Mouse (Mus musculus): ENCODE results near the gene Mapk8ip1. TPM values are rescaled to one million over a fixed set of nuclear protein-coding genes. Genes with fewer than 3 reads are reported as not detected.

Gene Mapk8ip1
- polyA plus RNA-seq, 1 experiment from 2014 or later: 28.2 TPM

GRCm38 (mm10) chr2:92392318-92393264, 8.5 kb downstream of the Mapk8ip1 start:
- Histone ChIP-seq H3K36me3 (ENCODE audit: insufficient read depth, low read length) (no peaks in the 10 kb centered on the region), H3K27me3 (ENCODE audit: insufficient read depth, low read length) (no peaks in the 10 kb centered on the region; the same call in 1 of the 2 replicates), H3K9ac (ENCODE audit: low read depth, low read length) (peak overlapping the region; percentile 49), H3K4me2 (ENCODE audit: low read length) (peak overlapping the region; percentile 56), H3K9me3 (replicated peaks; ENCODE audit: low read length) (no peaks in the 10 kb centered on the region), H3K27ac (peak overlapping the region; percentile 73), H3K4me3 (replicated peaks; ENCODE audit: low read depth, low read length) (peak overlapping the region; percentile 24), H3K4me1 (replicated peaks; ENCODE audit: insufficient read depth, low read length) (peaks cover 31% of the 10 kb centered on the region)
- TF ChIP-seq CTCF (IDR thresholded peaks at IDR 0.05; ENCODE audit: low read depth): no peak
- DNase-seq (ENCODE audit: low spot score) (peak; percentile 83), ATAC-seq (replicated peaks; ENCODE audit: low FRiP score, low read depth) (no peak)
- WGBS: 5% methylated on average over 26 of the region's 26 CpGs

DNA sequence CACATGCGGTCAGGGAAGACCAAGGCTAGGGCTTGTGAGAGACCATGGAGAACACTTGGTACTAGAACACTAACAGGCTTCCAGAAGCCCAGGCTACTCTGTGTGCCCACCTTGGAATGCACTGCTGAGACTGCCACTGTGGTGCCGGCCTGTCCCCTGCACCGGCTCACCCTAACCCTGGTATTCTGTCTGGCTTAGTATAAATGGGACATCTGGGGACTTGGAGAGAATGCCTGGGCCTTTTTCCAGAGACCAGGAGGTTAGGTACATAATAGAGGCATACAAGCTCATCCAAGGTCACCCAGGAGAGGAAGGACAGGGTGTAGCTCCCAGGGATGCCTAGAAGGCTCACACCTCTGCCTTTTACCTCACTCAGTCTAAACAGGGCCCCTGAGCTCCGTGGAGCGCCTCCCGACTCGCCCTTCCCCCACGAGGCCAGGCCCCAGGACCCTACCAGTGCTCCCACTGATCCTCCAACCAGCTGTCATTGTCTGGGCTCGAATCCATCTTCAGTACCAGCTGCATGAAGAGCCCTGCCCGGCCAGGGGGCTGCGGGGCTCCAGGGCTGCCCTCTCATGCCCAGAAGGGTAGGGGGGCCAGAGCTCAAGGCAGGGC, 9.3 kb downstream of the Mapk8ip1 start:
- no peak for ATAC-seq (replicated peaks; ENCODE audit: low FRiP score, low read depth)
- H3K4me3 ChIP-seq (replicated peaks; ENCODE audit: low read depth, low read length): peak overlapping the region; percentile 24
- peak overlapping the region; percentile 49 for H3K9ac ChIP-seq (ENCODE audit: low read depth, low read length)
- H3K9me3 ChIP-seq (replicated peaks; ENCODE audit: low read length): no peaks in the 10 kb centered on the region
- H3K27me3 ChIP-seq (ENCODE audit: insufficient read depth, low read length): no peaks in the 10 kb centered on the region; the same call in 1 of the 2 replicates
- 23% methylated on average over 11 of the region's 11 CpGs for WGBS
- H3K27ac ChIP-seq: peak overlapping the region; percentile 73
- no peak for TF ChIP-seq CTCF (IDR thresholded peaks at IDR 0.05; ENCODE audit: low read depth)
- H3K4me2 ChIP-seq (ENCODE audit: low read length): peak overlapping the region; percentile 56
- H3K4me1 ChIP-seq (replicated peaks; ENCODE audit: insufficient read depth, low read length): peaks cover 31% of the 10 kb centered on the region
- DNase-seq (ENCODE audit: low spot score): no peak
- H3K36me3 ChIP-seq (ENCODE audit: insufficient read depth, low read length): 0 out of 2 replicates have a peak, but pooled peaks cover 1% of the 10 kb centered on the region

GRCm38 (mm10) chr2:92391116-92391515, 9.9 kb downstream of the Mapk8ip1 start:
- Histone ChIP-seq H3K27me3 (ENCODE audit: insufficient read depth, low read length) (no peaks in the 10 kb centered on the region; the same call in 1 of the 2 replicates), H3K4me2 (ENCODE audit: low read length) (no peak overlapping the region), H3K9me3 (replicated peaks; ENCODE audit: low read length) (no peaks in the 10 kb centered on the region), H3K36me3 (ENCODE audit: insufficient read depth, low read length) (0 out of 2 replicates have a peak, but pooled peaks cover 7% of the 10 kb centered on the region), H3K4me1 (replicated peaks; ENCODE audit: insufficient read depth, low read length) (peaks cover 31% of the 10 kb centered on the region), H3K4me3 (replicated peaks; ENCODE audit: low read depth, low read length) (no peak overlapping the region), H3K27ac (no peak overlapping the region), H3K9ac (ENCODE audit: low read depth, low read length) (no peak overlapping the region)
- TF ChIP-seq CTCF (IDR thresholded peaks at IDR 0.05; ENCODE audit: low read depth): no peak
- DNase-seq (ENCODE audit: low spot score) (no peak), ATAC-seq (replicated peaks; ENCODE audit: low FRiP score, low read depth) (no peak)
- 87% methylated on average over 8 of the region's 8 CpGs for WGBS

DNA sequence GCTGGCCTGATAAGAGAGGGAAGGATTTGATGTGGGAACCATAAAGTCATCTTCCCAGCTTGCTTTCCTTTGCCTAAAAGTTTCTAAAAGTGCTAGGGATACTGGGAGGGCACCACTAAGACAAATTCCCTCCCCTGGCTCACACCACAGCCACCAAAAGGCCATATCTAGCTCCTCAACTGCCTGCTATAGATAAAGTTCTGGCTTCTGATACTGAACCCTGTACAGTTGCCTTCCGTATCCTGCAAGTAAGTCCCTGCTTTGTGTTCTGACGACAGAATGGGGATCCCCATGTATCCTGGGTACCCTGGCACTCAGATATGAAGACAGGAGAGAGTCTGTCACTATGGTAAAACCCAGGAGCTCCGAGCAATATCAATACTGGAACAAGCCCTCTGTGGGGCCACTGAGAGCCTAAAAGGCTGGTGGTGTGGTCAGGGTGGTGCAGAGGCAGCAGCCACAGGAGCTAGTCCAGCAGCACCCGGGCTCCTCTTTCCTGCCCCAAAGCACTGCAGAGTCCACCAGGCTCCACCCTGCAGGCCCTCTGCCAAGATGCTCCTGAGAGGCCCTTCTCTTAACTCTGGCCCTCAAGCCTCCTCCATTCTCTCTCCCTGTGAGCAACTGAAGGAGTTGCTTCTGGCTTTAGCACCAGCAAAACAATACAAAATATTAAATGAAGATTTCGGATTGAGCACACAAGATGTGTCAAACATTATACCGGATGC, 10.7 kb downstream of the Mapk8ip1 start:
- Histone ChIP-seq H3K27me3 (ENCODE audit: insufficient read depth, low read length) (no peaks in the 10 kb centered on the region; the same call in 1 of the 2 replicates), H3K4me2 (ENCODE audit: low read length) (no peak overlapping the region), H3K9me3 (replicated peaks; ENCODE audit: low read length) (no peaks in the 10 kb centered on the region), H3K9ac (ENCODE audit: low read depth, low read length) (no peak overlapping the region), H3K36me3 (ENCODE audit: insufficient read depth, low read length) (0 out of 2 replicates have a peak, but pooled peaks cover 11% of the 10 kb centered on the region), H3K27ac (no peak overlapping the region), H3K4me3 (replicated peaks; ENCODE audit: low read depth, low read length) (no peak overlapping the region), H3K4me1 (replicated peaks; ENCODE audit: insufficient read depth, low read length) (peaks cover 31% of the 10 kb centered on the region)
- ATAC-seq (replicated peaks; ENCODE audit: low FRiP score, low read depth) (no peak), DNase-seq (ENCODE audit: low spot score) (no peak)
- no peak for TF ChIP-seq CTCF (IDR thresholded peaks at IDR 0.05; ENCODE audit: low read depth)
- 77% methylated on average over 6 of the region's 6 CpGs for WGBS

- Histone ChIP-seq H3K4me1 (replicated peaks; ENCODE audit: insufficient read depth, low read length) (peaks cover 31% of the 10 kb centered on the region), H3K9ac (ENCODE audit: low read depth, low read length) (peak overlapping the region; percentile 68; the same call in 1 of the 2 replicates), H3K36me3 (ENCODE audit: insufficient read depth, low read length) (peaks cover 18% of the 10 kb centered on the region; the same call in 1 of the 2 replicates), H3K9me3 (replicated peaks; ENCODE audit: low read length) (no peaks in the 10 kb centered on the region), H3K4me3 (replicated peaks; ENCODE audit: low read depth, low read length) (peak overlapping the region; percentile 69), H3K27me3 (ENCODE audit: insufficient read depth, low read length) (no peaks in the 10 kb centered on the region; the same call in 1 of the 2 replicates), H3K27ac (no peak overlapping the region), H3K4me2 (ENCODE audit: low read length) (peak overlapping the region; percentile 90)
- WGBS: 8% methylated on average over 10 of the region's 10 CpGs
- DNase-seq (ENCODE audit: low spot score) (no peak), ATAC-seq (replicated peaks; ENCODE audit: low FRiP score, low read depth) (no peak)
- TF ChIP-seq CTCF (IDR thresholded peaks at IDR 0.05; ENCODE audit: low read depth): no peak
Measured at GRCm38 (mm10) chr2:92389645-92390044, 11.4 kb downstream of the Mapk8ip1 start.

Data from kidney, postnatal 0 days (tissue).